Mouse (Mus musculus) hindbrain, embryonic 12.5 days (tissue): ENCODE results near the gene Anks1b. TPM values are rescaled to one million over a fixed set of nuclear protein-coding genes. Genes with fewer than 3 reads are reported as not detected.

Experiments
- ATAC-seq: fragments of 200-750 bp; cut with Nextera tagmentation; 2 replicates; pipeline ENCODE4 v1.8.0; 2017; ENCODE audit warnings: moderate TSS enrichment; ENCODE audit not compliant: low FRiP score
- H3K27ac ChIP-seq: fragments of 300-500 bp; sonication (generic); 2 replicates; pipeline ENCODE4 v1.5.1; 2016; ENCODE audit warnings: mild to moderate bottlenecking
- H3K27me3 ChIP-seq: fragments of 300-500 bp; sonication (generic); 2 replicates; pipeline ENCODE4 v1.6.1; 2016; ENCODE audit warnings: mild to moderate bottlenecking
- H3K36me3 ChIP-seq: fragments of 300-500 bp; sonication (generic); 2 replicates; pipeline ENCODE4 v1.6.1; 2016; ENCODE audit warnings: mild to moderate bottlenecking
- H3K4me1 ChIP-seq: fragments of 300-500 bp; sonication (generic); 2 replicates; pipeline ENCODE4 v1.6.1; 2016
- H3K4me2 ChIP-seq: fragments of 300-500 bp; sonication (generic); replicated peaks from 2 replicates; pipeline ENCODE4 v1.6.1; 2016; ENCODE audit warnings: mild to moderate bottlenecking
- H3K4me3 ChIP-seq: fragments of 300-500 bp; sonication (generic); 2 replicates; pipeline ENCODE4 v1.5.1; 2016; ENCODE audit warnings: mild to moderate bottlenecking
- H3K9ac ChIP-seq: fragments of 300-500 bp; sonication (generic); 2 replicates; pipeline ENCODE4 v1.6.1; 2016; ENCODE audit warnings: mild to moderate bottlenecking, moderate library complexity
- H3K9me3 ChIP-seq: fragments of 300-500 bp; sonication (generic); replicated peaks from 2 replicates; pipeline ENCODE4 v1.6.1; 2016; ENCODE audit warnings: mild to moderate bottlenecking
- WGBS: fragments of 180-500 bp; shearing (Covaris S2); methylation state at CpG from one replicate; pipeline ENCODE4 v1.1.7; 2016; 5-methylcytosine and 5-hydroxymethylcytosine counted together
- polyA plus RNA-seq: library from polyadenylated mRNA; unstranded; fragments of >200 nt; fragmentation: Nextera tagmentation; extraction: Ambion mirVana; gene quantifications from 2 replicates; pipeline ENCODE4 v1.2.1, GENCODE M21; 2016

Anks1b gene
- polyA plus RNA-seq, 1 experiment from 2014 or later, result 26.1 TPM

- no peak overlapping the region for H3K27ac ChIP-seq
- ATAC-seq, result no peak
- H3K4me2 ChIP-seq, result no peak overlapping the region
- no peak overlapping the region for H3K9ac ChIP-seq
- H3K4me3 ChIP-seq, result no peak overlapping the region
- no peaks in the 10 kb centered on the region for H3K27me3 ChIP-seq
- 86% methylated on average over 6 of the region's 6 CpGs for WGBS
- no peaks in the 10 kb centered on the region for H3K9me3 ChIP-seq
- no peaks in the 10 kb centered on the region for H3K36me3 ChIP-seq
- no peaks in the 10 kb centered on the region for H3K4me1 ChIP-seq
Observed at GRCm38 (mm10) chr10:90093877-90094276, 220.6 kb downstream of the Anks1b start.

GRCm38 (mm10) chr10:90112662-90113061, 239.4 kb downstream of the Anks1b start:
- no peak for ATAC-seq
- H3K27me3 ChIP-seq, result no peaks in the 10 kb centered on the region
- 70% methylated on average over 5 of the region's 5 CpGs for WGBS

GRCm38 (mm10) chr10:90116867-90117266, 243.6 kb downstream of the Anks1b start:
- Histone ChIP-seq H3K4me3 (no peak overlapping the region), H3K36me3 (no peaks in the 10 kb centered on the region), H3K27ac (no peak overlapping the region), H3K4me1 (no peaks in the 10 kb centered on the region), H3K9me3 (no peaks in the 10 kb centered on the region), H3K27me3 (no peaks in the 10 kb centered on the region), H3K4me2 (no peak overlapping the region), H3K9ac (no peak overlapping the region)
- ATAC-seq, result no peak
- WGBS, result 87% methylated on average over 3 of the region's 3 CpGs

More at GRCm38 (mm10) chr10:90112662-90113061, 239.4 kb downstream of the Anks1b start:
- no peak overlapping the region for H3K4me3 ChIP-seq
- H3K9me3 ChIP-seq, result no peaks in the 10 kb centered on the region
- no peaks in the 10 kb centered on the region for H3K36me3 ChIP-seq
- no peak overlapping the region for H3K4me2 ChIP-seq
- no peak overlapping the region for H3K27ac ChIP-seq
- H3K9ac ChIP-seq, result no peak overlapping the region
- no peaks in the 10 kb centered on the region for H3K4me1 ChIP-seq

- Histone ChIP-seq H3K4me2 (no peak overlapping the region), H3K27me3 (no peaks in the 10 kb centered on the region), H3K9me3 (no peaks in the 10 kb centered on the region), H3K9ac (no peak overlapping the region), H3K4me1 (no peaks in the 10 kb centered on the region), H3K27ac (no peak overlapping the region), H3K36me3 (no peaks in the 10 kb centered on the region), H3K4me3 (no peak overlapping the region)
- no peak for ATAC-seq
- 90% methylated on average over 2 of the region's 2 CpGs for WGBS
Observed at GRCm38 (mm10) chr10:90117836-90118235, 244.5 kb downstream of the Anks1b start.

GRCm38 (mm10) chr10:90137538-90137937, 264.2 kb downstream of the Anks1b start:
- no peak overlapping the region for H3K27ac ChIP-seq
- no peak overlapping the region for H3K4me2 ChIP-seq
- H3K9me3 ChIP-seq, result peaks cover 4% of the 10 kb centered on the region; the same call in 1 of the 2 replicates
- no peak overlapping the region for H3K9ac ChIP-seq
- no peak for ATAC-seq
- H3K27me3 ChIP-seq, result no peaks in the 10 kb centered on the region
- H3K4me1 ChIP-seq, result no peaks in the 10 kb centered on the region
- H3K4me3 ChIP-seq, result no peak overlapping the region
- no peaks in the 10 kb centered on the region for H3K36me3 ChIP-seq

- Histone ChIP-seq H3K9ac (no peak overlapping the region), H3K9me3 (peaks cover under 1% of the 10 kb centered on the region; the same call in 1 of the 2 replicates), H3K27me3 (no peaks in the 10 kb centered on the region), H3K4me2 (no peak overlapping the region), H3K36me3 (no peaks in the 10 kb centered on the region), H3K27ac (no peak overlapping the region), H3K4me1 (no peaks in the 10 kb centered on the region), H3K4me3 (no peak overlapping the region)
- ATAC-seq, result no peak
Observed at GRCm38 (mm10) chr10:90140947-90141346, 267.6 kb downstream of the Anks1b start.

- 96% methylated on average over 1 of the region's 1 CpGs for WGBS
- H3K27ac ChIP-seq, result no peak overlapping the region
- H3K4me2 ChIP-seq, result no peak overlapping the region
Observed at GRCm38 (mm10) chr10:90144444-90144843, 271.1 kb downstream of the Anks1b start.

GRCm38 (mm10) chr10:90151510-90151909, 278.2 kb downstream of the Anks1b start:
- ATAC-seq, result no peak
- Histone ChIP-seq H3K9ac (no peak overlapping the region), H3K9me3 (no peaks in the 10 kb centered on the region), H3K4me2 (no peak overlapping the region), H3K27ac (no peak overlapping the region), H3K36me3 (no peaks in the 10 kb centered on the region), H3K4me3 (no peak overlapping the region), H3K27me3 (no peaks in the 10 kb centered on the region), H3K4me1 (no peaks in the 10 kb centered on the region)

More at GRCm38 (mm10) chr10:90144444-90144843, 271.1 kb downstream of the Anks1b start:
- Histone ChIP-seq H3K27me3 (no peaks in the 10 kb centered on the region), H3K9me3 (no peaks in the 10 kb centered on the region), H3K4me1 (no peaks in the 10 kb centered on the region), H3K9ac (no peak overlapping the region), H3K4me3 (no peak overlapping the region), H3K36me3 (no peaks in the 10 kb centered on the region)
- no peak for ATAC-seq

GRCm38 (mm10) chr10:90169941-90170580, 296.8 kb downstream of the Anks1b start:
- Histone ChIP-seq H3K27me3 (no peaks in the 10 kb centered on the region), H3K4me2 (no peak overlapping the region), H3K9me3 (no peaks in the 10 kb centered on the region), H3K4me1 (no peaks in the 10 kb centered on the region), H3K9ac (no peak overlapping the region), H3K27ac (no peak overlapping the region), H3K36me3 (no peaks in the 10 kb centered on the region), H3K4me3 (no peak overlapping the region)
- ATAC-seq, result no peak
- WGBS, result 80% methylated on average over 6 of the region's 6 CpGs

- no peaks in the 10 kb centered on the region for H3K9me3 ChIP-seq
- H3K4me1 ChIP-seq, result no peaks in the 10 kb centered on the region
- no peak overlapping the region for H3K9ac ChIP-seq
- WGBS, result 62% methylated on average over 5 of the region's 5 CpGs
- H3K27me3 ChIP-seq, result no peaks in the 10 kb centered on the region
- no peak overlapping the region for H3K4me3 ChIP-seq
- no peaks in the 10 kb centered on the region for H3K36me3 ChIP-seq
- no peak overlapping the region for H3K4me2 ChIP-seq
- no peak overlapping the region for H3K27ac ChIP-seq
- ATAC-seq, result no peak
Observed at GRCm38 (mm10) chr10:90190366-90190765, 317.1 kb downstream of the Anks1b start.

- Histone ChIP-seq H3K9ac (no peak overlapping the region), H3K9me3 (no peaks in the 10 kb centered on the region), H3K4me1 (no peaks in the 10 kb centered on the region), H3K27me3 (no peaks in the 10 kb centered on the region), H3K4me2 (no peak overlapping the region), H3K36me3 (no peaks in the 10 kb centered on the region), H3K27ac (no peak overlapping the region), H3K4me3 (no peak overlapping the region)
- no peak for ATAC-seq
- WGBS, result 86% methylated on average over 5 of the region's 5 CpGs
Observed at GRCm38 (mm10) chr10:90196936-90197335, 323.6 kb downstream of the Anks1b start.

GRCm38 (mm10) chr10:90210044-90210443, 336.7 kb downstream of the Anks1b start:
- no peak for ATAC-seq
- WGBS, result 94% methylated on average over 6 of the region's 6 CpGs

GRCm38 (mm10) chr10:90220470-90220869, 347.2 kb downstream of the Anks1b start:
- H3K4me2 ChIP-seq, result no peak overlapping the region
- no peak for ATAC-seq
- no peaks in the 10 kb centered on the region for H3K9me3 ChIP-seq
- H3K9ac ChIP-seq, result no peak overlapping the region
- no peaks in the 10 kb centered on the region for H3K36me3 ChIP-seq
- 70% methylated on average over 3 of the region's 3 CpGs for WGBS
- H3K4me1 ChIP-seq, result no peaks in the 10 kb centered on the region
- no peak overlapping the region for H3K4me3 ChIP-seq
- H3K27me3 ChIP-seq, result no peaks in the 10 kb centered on the region
- no peak overlapping the region for H3K27ac ChIP-seq

More at GRCm38 (mm10) chr10:90210044-90210443, 336.7 kb downstream of the Anks1b start:
- no peaks in the 10 kb centered on the region for H3K27me3 ChIP-seq
- no peak overlapping the region for H3K4me3 ChIP-seq
- no peak overlapping the region for H3K4me2 ChIP-seq
- no peaks in the 10 kb centered on the region for H3K9me3 ChIP-seq
- no peaks in the 10 kb centered on the region for H3K36me3 ChIP-seq
- no peak overlapping the region for H3K9ac ChIP-seq
- H3K4me1 ChIP-seq, result no peaks in the 10 kb centered on the region
- no peak overlapping the region for H3K27ac ChIP-seq
